Mouse (Mus musculus) G1E-ER4 (cell line): ENCODE data around the gene Cotl1. TPM values are rescaled to one million over a fixed set of nuclear protein-coding genes. Genes with fewer than 3 reads are reported as not detected.

Source experiments
- GATA1 ChIP-seq: IDR thresholded peaks from one replicate; pipeline ENCODE4 v1.8.0; 2012; ENCODE audit warnings: low read length, inconsistent platforms
- polyA plus RNA-seq: library from polyadenylated mRNA; stranded (reverse); fragments of >175 nt; gene quantifications from 2 replicates; pipeline ENCODE4 v1.2.3, GENCODE M21; 2012

The Cotl1 gene
- polyA plus RNA-seq, 1 experiment: 12.3 TPM

GRCm38 (mm10) chr8:119827721-119828153 lies 12.6 kb downstream of the Cotl1 start:
- TF ChIP-seq GATA1: no peak

GRCm38 (mm10) chr8:119826982-119827381 lies 13.4 kb downstream of the Cotl1 start:
- no peak for TF ChIP-seq GATA1

- TF ChIP-seq GATA1: no peak
Measured at GRCm38 (mm10) chr8:119825950-119826730, 14.2 kb downstream of the Cotl1 start.

DNA sequence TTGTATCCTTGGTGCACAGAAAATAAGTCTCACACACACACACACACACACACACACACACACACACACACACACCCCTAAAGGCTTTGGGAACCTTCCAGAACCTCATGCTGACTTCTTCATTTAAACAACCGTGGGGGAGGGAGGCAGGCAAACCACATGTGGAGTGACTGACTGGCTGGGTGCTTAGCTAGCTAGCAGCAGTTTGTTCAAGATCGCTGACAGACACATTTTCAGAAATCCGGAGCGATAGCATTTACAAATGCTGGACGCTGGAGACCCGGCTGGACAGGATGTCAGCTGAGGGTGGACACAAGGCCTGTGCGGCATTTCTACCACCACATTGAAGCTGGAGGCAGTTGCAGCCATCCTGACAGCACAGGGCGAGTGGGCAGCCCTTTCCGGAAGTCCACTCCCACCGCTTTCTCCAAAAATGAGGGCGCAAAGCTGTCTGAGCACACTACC lies 15.5 kb downstream of the Cotl1 start:
- TF ChIP-seq GATA1: no peak

GRCm38 (mm10) chr8:119824100-119824499 lies 16.2 kb downstream of the Cotl1 start:
- no peak for TF ChIP-seq GATA1

GRCm38 (mm10) chr8:119823278-119823677 lies 17.1 kb downstream of the Cotl1 start:
- TF ChIP-seq GATA1: no peak

- no peak for TF ChIP-seq GATA1
Measured at GRCm38 (mm10) chr8:119821691-119822090, 18.7 kb downstream of the Cotl1 start.

DNA sequence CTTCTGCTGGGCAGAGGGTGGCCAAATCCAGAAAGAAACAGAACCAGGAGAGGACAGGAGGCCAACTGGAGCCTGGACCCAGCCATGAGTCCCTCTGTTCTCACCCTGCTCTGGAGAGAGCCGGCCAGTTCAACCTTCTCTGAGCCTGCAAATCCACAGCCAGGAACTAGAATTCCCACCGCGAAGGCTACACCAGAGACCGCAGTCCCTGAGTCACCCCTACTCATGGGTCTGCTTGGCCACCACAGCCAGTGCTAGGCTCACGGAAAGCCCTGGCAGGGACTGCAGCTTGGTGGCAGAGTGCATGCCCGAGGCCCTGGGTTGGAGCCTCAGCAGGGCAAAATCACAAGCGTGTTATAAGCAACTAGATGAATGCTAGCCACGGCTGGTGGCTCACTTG lies 20.4 kb downstream of the Cotl1 start:
- no peak for TF ChIP-seq GATA1

GRCm38 (mm10) chr8:119819316-119819715 lies 21.0 kb downstream of the Cotl1 start:
- no peak for TF ChIP-seq GATA1

GRCm38 (mm10) chr8:119817446-119817845 lies 22.9 kb downstream of the Cotl1 start:
- TF ChIP-seq GATA1: no peak

GRCm38 (mm10) chr8:119816219-119816618 lies 24.1 kb downstream of the Cotl1 start:
- TF ChIP-seq GATA1: no peak

DNA sequence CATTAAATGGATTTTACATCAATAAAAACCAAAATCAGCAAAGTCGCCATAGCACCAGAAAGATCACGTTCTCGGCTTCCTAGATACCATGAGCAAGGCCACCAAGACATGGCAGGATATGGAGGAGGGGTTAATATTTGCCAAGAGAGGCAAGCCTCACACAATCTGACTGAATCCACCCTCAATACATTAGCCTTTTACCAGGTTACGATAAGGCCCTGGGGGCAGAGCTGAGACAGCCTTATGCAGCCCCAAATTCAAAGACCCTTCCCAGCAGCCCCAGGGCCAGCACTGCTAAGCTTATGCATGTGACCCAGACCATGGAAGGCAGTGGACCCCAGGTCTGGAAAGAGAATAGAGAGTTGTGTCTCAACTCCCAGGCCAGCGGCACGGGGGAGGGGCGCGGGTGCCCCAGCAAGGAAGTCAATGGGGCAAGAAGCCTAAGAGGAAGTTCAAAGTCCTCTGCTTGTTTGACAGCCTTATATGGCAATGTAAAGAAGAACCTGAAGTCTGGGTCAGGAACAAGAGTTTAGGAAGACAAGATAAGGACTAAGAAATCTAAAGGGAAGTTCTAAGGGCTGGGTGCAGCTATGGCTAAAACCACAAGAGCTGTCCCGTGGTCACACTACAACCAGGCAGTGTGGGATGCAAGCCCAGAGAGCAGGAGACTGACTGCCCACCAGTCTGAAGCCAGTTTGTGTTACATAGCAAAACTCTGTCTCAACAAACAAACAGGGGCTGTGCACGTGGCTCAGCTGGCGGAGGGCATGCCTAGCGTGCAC lies 27.5 kb downstream of the Cotl1 start:
- TF ChIP-seq GATA1: no peak

- TF ChIP-seq GATA1: no peak
Measured at GRCm38 (mm10) chr8:119811925-119812324, 28.4 kb downstream of the Cotl1 start.

DNA sequence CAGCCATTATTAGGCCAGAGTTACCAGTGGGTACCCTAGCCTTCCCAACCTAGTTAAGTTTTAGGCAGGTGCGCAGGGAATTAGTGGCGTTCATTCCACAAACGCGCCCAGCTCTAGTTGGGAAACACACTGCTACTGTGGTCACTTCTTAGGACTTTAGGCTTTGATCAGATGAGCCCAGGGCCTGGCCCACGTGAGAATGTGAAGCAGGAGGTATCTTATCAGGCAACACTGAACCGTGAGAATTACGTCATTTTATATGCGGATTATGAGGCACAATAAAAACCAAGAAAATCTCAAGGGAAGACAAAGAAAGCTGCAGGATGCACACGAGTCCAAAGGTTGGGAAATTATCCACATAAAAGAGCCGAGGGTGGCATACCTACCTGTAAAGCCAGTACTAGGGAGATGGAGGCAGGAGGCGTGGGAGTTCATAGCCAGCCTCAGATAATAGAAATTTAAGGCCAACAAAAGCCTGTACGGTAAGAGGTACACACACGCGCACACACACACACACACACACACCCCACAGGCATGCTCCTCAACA lies 29.3 kb downstream of the Cotl1 start:
- no peak for TF ChIP-seq GATA1

DNA sequence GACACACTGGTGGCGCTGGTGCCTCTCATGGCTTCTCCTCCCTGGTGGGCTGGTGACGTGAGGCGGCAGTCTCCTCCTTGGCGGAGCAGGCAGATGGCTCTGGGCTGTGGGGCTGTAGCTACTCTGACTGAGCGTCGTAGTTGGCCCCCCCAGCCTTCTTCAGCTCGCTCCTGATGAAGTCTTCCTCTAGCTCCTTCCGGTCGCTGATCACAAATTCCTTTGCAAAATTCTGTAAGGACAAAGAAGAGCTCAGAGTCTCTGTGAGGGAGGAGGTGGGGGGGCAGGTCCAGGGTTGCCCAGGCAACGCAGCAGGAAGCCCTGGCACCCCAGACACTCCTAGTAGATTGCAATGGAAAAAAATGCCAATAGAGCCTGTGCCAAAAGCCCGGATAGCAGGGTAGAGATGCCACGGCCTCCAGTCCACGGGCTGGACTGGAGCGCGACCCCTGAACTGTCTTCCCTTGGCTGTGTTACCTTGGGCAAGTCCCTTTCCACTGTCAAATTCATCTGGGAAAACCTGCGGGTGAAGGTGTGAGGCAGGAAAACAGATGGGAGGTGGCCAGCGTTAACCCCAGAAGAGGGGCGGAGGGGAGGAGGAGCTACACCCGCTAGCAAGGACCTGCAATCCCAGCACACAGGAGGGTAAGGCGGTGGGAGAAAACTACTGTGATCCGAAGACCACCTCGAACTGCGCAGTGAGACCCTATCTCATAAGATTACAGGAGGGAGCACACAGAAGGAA lies 30.0 kb downstream of the Cotl1 start:
- TF ChIP-seq GATA1: no peak

- TF ChIP-seq GATA1: no peak
Measured at GRCm38 (mm10) chr8:119809620-119810019, 30.7 kb downstream of the Cotl1 start.

DNA sequence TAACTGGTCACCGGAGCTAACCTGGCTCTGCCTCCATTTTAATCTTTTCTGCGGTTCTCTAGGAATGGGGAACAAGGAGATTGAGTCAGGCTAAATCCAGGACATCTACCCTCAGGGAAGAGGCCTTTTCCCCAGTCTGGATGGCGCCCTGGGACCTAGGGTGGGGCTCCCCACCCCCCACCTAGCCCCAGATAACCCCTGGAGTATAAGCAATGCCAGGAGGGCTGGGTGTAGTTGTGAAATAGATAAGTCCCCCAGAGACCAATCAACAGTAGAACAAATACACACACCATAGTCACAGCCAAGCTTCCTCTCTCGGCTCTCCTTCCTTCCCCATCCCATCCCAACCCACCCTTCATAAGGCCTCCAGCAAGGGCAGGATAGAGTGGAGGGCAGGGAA lies 32.7 kb downstream of the Cotl1 start:
- TF ChIP-seq GATA1: no peak
